Mouse (Mus musculus) cerebellum, adult 2 months (tissue): ENCODE data around the gene Stx11.

Experiments used
- CTCF ChIP-seq: fragments of 200-500 bp; IDR thresholded peaks from 2 replicates; pipeline ENCODE4 v1.5.1; 2011; ENCODE audit warnings: low read depth, mild to moderate bottlenecking, control low read depth, low read length, moderate library complexity, borderline replicate concordance; ENCODE audit not compliant: insufficient read depth
- POLR2A ChIP-seq: fragments of 200-500 bp; IDR thresholded peaks from 2 replicates; pipeline ENCODE4 v1.6.1; 2011; ENCODE audit warnings: low read length, control low read depth, borderline replicate concordance; ENCODE audit not compliant: insufficient read depth

DNA sequence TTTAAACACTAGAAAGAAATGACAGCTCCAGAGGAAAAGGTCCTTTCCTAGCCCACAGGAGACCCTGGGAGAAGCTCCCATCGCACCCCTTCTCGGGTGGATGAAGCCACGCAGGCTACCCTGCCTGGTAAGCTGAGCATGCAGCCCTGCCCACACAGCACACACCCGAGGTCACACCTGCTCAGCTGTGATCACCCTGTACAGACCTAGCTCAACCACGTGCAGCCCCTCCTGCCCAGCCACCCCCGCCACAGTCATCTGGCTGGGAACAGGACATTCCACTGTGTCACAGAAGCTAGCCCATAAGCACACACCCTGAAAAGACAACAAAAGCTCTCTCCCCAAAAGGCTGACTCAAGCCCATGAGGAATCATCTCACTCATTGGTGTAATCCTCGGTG, 14.8 kb downstream of the Stx11 start:
- TF ChIP-seq CTCF (no peak), POLR2A (no peak)
